Mouse (Mus musculus): ENCODE results near the gene Zbtb16.

- TF ChIP-seq CTCF (IDR thresholded peaks at IDR 0.05; ENCODE audit: insufficient read depth, low read depth, low read length) (no peak), POLR2A (IDR thresholded peaks at IDR 0.05; ENCODE audit: insufficient read depth, low read depth, low read length) (no peak)
Measured at GRCm38 (mm10) chr9:48865235-48865634, 29.2 kb upstream of the Zbtb16 start.

Data from olfactory bulb, adult 2 months (tissue).